Mouse (Mus musculus): Measurements from ENCODE around the gene BC005624.

DNA sequence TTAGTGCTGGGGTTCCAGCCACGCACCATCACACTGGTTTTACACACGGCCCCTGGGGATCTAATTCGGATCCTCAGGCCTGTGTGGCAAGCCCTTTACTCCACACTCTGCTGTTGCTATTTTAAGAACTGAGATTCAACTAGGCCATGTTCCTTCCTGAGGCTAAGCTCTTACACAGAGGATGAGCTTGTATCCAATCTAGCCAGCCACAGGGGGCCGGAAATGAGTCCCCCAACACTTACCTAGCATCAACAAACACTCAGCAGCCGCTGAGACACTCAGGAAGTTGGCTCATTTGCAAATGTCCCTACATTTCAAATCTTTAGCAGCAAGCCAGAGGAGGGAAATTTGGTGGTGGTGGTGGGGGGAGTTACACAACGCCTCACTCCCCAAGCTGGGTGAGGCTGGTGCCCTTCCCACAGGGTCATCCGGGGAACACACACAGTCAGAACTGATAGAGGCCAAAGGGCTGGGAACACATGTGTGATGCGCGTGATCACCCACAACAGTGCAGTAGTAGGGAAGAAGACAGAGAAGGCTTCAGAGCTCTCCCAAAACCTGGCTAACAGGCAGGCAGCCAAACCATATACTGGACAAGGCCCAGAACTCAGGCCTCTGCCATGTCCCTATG lies 54.7 kb downstream of the BC005624 start:
- TF ChIP-seq CTCF (conservative IDR thresholded peaks at IDR 0.05; ENCODE audit: insufficient read depth, insufficient read length, low read depth, low read length) (no peak), POLR2A (IDR thresholded peaks at IDR 0.05; ENCODE audit: low read depth, low read length) (no peak)
